Mouse (Mus musculus) adrenal gland, adult 8-10 months (tissue): Measurements from ENCODE around the gene Nipsnap2. TPM values are rescaled to one million over a fixed set of nuclear protein-coding genes. Genes with fewer than 3 reads are reported as not detected.
"Not testable (repeated sequence)": the region's sequence is repeated elsewhere in the genome, so short reads cannot be mapped to it uniquely, and the experiment has no call there.

Source experiments
- DNase-seq: peaks from one replicate; pipeline ENCODE4 v3.0.0; 2022
- total RNA-seq, 4 experiments: library from RNA; stranded (reverse); gene quantifications; 2 replicates each; pipeline ENCODE4 v1.2.4; 2022

Nipsnap2 gene
- total RNA-seq, 4 experiments from 2014 or later = 133 to 158 (median 149) TPM

DNA sequence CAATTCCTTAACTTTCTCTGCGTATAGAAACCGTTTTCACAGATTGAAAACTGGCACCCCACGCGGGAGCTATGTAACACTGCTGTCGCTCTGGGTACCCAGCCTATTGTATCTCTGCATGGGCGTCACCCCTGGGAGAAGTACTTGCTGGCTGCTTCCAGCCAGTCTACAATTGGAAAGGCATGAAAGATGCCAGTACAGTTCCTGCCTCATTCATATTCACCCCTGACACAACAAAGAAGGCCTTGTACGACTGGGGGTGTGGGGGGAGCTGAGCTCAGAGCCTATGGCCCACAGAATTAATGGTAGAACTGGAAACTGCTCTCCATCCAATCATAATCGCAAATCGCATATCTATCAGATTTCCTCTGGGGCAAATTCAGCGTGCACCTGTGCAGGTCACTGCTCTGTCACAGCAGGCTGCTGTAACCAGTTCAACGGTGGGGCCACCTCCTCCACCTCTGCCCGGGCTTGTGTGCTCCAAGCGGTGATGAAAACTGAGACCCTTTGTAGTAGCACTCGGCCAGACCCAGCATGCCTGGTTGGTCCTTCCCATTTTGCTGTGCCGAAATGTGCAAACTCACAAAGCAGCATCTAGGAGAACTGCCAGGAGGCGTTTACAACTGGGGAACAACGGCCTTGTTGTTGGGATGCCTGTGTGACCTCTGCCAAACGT, 37.1 kb downstream of the Nipsnap2 start:
- no peak for DNase-seq

DNA sequence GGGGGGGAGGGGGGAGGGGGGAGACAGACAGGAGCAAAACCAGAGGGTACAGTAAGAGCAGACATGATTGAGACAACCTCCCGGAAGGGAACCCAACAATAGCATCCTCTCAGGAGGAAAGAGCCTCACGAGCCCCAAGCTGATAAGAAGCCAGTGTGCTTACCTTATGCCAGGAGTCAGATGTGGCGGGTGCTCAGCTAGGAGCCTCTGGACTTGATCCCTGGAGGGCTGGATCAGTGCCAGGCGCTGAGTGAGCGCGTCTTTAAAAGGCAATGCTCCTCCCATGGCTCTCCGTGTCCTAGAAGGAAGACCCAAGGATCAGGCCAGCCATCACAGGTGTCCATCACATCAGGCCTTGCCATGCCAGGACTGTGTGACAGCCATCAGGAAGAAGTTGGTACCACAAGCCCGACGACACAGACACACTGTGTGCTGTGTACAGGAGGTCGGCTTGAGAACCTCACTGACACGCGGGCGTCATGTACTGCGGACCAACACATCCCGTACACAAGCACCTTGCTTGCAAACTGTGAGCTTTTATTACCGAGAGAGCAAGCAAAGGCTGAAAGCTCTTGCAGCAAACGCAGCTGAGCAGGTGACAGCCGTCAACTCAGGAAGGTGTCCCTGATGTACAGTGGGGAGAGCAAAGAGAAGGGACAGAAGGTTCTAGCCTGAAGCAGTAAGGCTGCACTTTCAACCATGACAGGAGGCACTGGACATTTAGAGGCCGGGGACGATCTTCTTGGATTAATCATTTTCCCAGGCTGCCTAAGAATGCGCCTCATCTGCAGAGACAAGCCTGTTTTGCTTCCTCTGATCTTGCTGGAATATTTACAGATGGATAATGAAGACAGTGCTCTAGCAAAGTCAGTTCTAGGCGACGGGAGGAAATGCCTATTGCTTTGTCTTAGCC, 45.8 kb downstream of the Nipsnap2 start:
- DNase-seq = no peak

DNA sequence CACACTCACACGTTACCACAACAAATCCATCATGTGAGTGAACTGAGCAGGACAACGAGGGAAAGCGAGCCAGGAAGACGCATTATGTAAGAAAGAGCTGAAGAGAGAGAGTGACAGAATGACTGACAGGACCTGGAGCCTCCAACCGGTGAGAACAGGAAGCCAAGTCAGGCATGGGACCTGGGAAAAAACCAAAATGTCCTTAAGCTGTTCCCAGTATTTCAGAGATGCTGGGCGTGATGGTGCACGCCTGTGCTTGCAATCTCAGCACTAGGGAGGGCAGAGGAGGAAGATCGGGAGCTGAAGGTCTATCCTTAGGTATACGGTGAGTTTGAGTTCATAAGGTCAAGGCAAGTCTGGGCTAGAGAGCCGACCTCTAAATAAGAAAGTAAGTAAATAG, 47.6 kb downstream of the Nipsnap2 start:
- DNase-seq = no peak

DNA sequence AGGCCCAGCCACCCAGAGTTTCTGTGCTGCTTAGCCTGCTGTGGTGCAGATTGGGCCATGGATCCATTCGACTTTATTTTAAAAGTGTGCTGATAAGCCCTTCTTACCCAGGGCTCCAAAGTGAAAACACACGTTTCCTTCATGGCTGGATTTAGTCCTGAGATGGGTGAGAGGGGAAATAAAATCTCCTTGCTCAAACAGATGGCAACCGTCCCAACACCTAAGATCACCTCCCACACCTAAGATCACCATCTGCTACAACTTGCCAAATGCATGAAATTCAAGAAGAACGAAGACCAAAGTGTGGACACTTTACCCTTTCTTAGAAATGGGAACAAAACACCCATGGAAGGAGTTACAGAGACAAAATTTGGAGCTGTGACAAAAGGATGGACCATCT, 48.5 kb downstream of the Nipsnap2 start:
- not testable (repeated sequence) for DNase-seq

DNA sequence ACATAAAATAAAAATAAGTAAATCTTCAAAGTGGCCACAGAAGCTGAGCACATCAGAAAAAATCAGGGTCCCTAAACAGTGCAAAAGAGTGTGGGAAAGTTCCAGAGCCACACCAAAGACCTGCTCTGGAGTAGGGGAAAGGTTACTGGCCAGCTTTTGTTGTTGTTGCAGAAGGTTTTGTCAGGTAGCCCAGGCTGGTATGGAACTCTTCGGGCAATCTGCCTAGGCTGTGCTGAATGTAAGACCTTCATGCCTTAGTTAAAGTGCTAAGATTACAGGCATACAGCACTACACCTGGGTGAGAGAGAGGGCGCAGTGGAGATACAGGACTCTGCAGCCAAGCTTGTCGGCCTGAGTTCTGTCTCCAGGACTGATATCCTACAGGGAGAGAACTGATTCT, 49.8 kb downstream of the Nipsnap2 start:
- DNase-seq = no peak

DNA sequence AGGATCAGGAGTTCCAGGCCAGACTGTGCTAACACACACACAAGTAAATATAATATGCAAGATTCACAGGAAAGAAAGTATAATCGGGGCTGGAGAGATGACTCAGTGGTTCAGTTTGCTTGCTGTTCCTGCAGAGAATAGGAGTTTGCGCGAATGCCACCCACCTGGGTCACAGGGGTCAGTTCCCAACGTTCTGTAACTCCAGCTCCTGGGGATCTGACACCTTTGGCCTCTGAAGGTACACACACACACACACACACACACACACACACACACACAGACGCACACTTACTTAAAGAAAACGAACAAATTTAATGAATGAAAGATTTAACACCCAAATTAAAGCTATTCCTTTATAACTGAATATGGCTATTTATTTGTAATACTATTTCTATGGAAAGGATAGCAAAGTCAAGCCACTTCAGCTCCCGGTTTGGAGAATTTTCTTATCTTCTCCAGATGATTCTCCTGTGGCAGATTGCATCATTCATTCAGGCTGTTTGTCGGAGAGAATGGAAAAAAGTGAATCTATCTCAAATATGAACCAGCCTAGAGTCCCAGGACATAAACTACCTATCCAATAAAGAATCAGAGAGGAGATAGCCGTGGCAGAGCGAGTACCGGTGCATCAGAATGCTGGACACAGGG, 53.6 kb downstream of the Nipsnap2 start:
- no peak for DNase-seq

DNA sequence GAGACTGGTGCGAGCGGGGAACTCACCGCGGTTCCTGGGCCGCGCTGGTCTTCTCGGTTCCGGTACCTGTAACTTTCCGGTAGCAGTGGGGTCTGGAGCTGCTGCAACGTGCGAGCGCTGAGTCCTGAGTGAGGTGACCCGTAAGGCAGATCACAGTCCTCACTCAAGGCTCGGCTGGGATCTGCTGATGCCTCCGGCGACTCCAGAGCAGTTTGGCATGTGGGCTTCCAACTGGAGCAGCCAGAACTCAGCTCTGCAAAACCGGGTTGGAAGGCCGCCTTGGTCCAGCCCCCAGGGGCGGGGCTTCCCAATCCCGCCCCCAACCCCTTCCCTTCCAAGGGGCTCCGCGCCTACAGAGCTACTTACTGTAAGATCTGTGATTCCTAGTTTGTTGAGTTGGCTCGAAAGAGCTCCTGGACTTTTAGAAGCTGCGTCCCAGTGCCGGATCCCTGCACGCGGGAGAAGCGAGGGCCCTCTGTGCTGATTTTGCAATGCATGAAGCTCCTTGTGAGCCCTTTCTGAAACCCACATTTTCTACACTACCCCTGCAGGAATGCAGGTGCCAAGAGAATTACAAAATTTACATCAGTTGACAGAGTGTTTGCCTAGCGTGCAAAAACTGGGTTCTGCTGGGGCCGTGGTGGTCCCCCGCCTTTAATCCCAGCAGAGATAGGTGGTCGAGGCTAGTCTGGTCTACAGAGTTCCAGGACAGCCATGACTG, 54.3 kb downstream of the Nipsnap2 start:
- peak; percentile 68 for DNase-seq

DNA sequence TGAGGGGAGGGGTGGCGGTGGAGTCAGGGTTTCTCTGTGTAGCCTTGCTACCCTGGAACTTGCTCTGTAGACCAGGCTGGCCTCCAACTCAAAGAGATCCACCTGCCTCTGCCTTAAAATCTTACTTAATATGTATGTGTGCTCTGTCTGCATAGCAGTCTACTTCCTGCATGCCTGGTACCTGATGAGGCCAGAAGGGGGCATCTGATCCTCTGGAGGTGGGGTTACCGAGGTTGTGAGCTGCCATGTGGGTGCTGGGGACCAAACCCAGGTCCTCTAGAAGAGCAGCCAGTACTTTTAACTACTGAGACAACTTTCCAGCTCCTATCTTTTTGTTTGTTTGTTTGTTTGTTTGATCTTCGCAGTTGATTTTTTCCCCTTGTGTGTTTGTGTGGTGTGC, 55.3 kb downstream of the Nipsnap2 start:
- DNase-seq = no peak

DNA sequence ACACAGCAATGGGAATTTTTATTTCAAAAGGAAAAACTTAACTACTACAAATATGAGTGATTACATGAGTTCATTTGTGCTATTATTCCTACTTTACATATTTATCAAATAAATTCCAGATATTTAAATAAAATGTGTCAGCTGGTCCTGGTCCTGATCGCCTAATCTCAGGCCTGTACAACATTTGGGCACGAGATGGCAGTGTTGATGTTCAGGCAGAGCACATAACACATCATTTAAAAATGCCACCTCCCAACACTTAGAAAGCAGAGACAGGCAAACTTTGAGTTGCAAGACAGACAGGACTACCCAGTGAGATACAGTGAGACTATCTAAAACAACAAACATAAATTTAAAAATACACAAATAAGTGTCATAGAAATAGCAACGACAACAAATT, 57.3 kb downstream of the Nipsnap2 start:
- DNase-seq = no peak

DNA sequence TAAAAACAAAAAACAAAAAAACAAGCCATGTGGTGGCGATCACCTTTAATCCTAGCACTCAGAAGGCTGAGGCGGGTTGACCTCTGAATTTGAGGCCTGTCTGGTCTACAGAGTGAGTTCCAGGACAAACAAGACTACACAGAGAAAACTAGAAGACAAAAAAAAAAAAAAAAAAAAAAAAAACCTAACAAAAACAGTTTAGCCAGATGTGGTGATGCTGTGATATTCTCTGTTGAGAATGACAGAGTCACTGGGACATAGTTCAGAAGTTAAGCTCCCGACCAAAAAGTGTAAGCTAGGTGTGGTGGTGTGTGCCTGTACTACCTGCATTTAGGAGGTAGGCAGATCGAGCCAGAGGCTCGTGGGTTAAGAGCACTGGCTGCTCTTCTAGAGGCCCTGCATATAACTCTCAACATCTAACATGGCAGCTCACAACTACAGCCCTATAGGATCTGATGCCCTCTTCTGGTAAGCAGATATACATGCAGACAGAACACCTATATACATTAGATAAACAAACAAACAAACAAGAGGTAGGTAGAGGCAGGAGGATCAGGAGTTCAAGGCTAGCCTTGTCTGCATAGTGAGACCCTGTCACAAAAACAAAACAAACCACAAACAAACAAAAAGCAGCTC, 60.5 kb downstream of the Nipsnap2 start:
- DNase-seq = no peak

DNA sequence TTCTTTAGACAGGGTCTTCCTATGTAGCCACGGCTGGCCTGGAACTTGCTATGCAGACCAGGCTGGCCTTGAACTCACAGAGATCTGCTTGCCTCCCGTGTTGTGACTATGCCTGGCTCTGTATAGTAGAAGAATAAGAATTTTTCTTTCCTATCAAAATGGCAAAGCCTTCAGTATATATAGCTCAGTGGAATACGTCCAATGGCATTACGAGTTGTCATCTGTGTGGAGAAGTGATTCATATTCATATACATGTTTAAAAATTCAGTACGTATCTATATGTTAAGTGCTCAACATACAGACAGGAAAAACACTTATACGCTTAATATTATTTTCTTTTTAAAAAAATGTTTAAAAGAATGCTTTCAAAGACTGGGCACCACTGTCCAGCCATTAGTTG, 61.3 kb downstream of the Nipsnap2 start:
- no peak for DNase-seq

DNA sequence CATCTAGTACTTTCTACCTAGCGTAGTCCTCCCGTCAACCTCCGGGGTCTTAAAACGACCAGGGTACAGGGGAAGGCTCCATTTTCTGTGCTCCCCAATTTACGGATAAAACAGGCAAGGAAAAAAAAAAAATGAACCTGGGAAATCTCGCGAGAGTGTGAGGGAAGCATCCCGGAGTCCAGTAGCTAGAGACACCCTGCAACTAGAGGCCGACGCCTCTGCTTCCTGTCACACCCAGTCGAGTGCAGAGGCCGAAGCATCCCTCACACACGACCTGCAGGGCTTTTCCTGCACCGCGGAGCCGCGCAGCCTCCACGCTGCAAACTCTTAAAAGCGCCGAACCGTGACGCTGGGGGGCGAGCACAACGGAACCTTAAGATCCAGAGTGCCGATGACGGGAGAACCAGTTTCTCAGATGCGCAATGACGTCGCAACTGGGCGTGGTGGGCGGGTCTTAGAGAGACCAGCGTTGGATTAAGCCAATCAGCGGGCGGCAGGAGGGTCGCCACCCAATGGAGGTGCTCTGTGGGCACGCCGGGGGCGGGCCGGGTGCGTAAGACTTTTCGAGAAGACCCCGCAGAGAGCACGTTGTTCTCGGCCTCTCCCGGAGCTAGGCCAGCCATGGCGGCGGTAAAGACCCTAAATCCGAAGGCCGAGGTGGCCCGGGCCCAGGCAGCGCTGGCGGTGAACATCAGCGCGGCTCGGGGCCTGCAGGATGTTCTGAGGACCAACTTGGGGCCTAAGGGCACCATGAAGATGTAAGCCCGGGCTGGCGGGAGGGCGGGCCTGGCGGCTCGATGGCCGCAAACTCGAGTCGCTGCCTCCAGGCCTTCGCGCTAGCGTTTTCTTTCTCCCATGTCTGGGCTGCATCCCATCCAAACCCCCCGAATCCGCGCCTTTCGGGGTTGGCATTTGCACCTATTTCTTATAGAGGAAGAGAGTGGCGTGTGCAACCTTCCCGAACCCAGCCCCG, 62.2 kb downstream of the Nipsnap2 start, which contains the start of gene Psph:
Gene Psph (minus strand): TSS at position 632 of the 973 bp plus-strand sequence.
- peak; percentile 95 for DNase-seq

DNA sequence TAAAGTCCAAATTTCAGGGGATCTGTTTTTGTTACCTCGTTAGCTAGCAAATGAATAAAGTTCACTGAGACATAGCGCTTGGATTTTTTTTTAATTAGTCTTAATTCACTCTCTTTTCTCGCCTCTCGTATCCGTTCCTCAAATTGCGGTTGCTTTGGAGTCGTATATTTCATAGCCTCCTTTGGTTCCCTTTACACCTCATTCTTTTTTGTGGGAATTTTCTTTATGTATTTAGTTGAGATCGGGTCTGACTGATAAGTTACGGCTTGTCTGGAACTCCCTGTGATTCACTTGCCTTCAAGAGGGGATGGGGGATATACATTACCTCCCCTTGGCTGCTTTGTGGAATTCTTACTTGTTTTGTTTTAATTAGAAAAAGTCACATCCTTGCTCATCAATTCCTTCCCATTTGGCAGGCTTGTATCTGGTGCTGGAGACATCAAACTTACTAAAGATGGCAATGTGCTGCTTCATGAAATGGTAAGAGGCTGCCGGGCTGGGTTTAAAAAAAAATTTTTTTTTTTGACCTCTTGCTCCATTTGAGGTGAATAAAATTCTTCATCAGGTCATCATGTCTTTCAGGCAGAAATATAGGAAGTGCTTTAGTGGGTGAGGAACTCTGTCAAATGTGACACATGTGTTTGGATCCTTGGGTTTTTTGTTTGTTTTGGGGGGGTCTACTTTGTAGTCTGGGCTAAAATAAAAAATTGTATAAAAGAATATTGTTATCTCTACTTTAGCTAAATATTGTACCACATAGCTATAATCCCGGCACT, 63.1 kb downstream of the Nipsnap2 start:
- no peak for DNase-seq

DNA sequence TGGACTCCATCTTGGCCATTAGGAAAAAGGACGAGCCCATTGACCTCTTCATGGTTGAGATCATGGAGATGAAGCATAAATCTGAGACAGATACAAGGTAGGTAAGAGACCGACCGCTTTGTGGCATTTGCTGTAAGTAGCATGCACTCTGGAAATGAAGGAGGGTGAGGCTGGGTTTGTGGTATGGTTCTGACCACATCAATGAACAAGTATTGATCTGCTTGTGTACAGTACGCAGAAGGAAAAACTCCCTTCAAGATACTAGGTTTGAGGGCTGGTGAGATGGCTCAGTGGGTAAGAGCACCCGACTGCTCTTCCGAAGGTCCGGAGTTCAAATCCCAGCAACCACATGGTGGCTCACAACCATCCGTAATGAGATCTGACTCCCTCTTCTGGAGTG, 65.7 kb downstream of the Nipsnap2 start:
- DNase-seq = not testable (repeated sequence)

Other genes starting within 250 kb of the Nipsnap2 start
- 100 to 1,000 TPM in 1 of 4 experiments, 10 to 100 TPM in 3; 46.9 to 101 (median 65.6) TPM for gene Sfswap, start 223.8 kb upstream of the Nipsnap2 start, total RNA-seq
- gene Mmp17, start 140.9 kb upstream of the Nipsnap2 start, total RNA-seq = 1 to 10 TPM in 3 of 4 experiments, under 1 TPM in 1; 0.70 to 1.7 (median 1.2) TPM
- 1 to 10 TPM; 3.4 to 5.2 (median 4.1) TPM for gene Zfp11, start 55.0 kb upstream of the Nipsnap2 start, total RNA-seq
- gene Sept14, start 16.6 kb upstream of the Nipsnap2 start, total RNA-seq = not detected
- gene Mrps17, start 9.6 kb upstream of the Nipsnap2 start, total RNA-seq = 100 to 1,000 TPM in 1 of 4 experiments, 10 to 100 TPM in 3; 88.6 to 111 (median 90.3) TPM
- 10 to 100 TPM; 19.7 to 25.4 (median 22.5) TPM for gene Psph, start 62.4 kb downstream of the Nipsnap2 start, total RNA-seq
- gene Sumf2, start 121.9 kb downstream of the Nipsnap2 start, total RNA-seq = 10 to 100 TPM; 30.2 to 69.8 (median 54.5) TPM
- gene Chchd2, start 162.4 kb downstream of the Nipsnap2 start, total RNA-seq = 1,000 to 10,000 TPM in 1 of 4 experiments, 100 to 1,000 TPM in 3; 716 to 1,044 (median 882) TPM
- gene Zbed5, start 170.7 kb downstream of the Nipsnap2 start, total RNA-seq = 1 to 10 TPM; 1.5 to 3.3 (median 2.0) TPM
- gene Phkg1, start 173.5 kb downstream of the Nipsnap2 start, total RNA-seq = 1 to 10 TPM in 3 of 4 experiments, under 1 TPM in 1; 0.49 to 2.6 (median 1.1) TPM
- 1 to 10 TPM; 3.3 to 7.2 (median 5.0) TPM for gene Nupr1l, start 183.5 kb downstream of the Nipsnap2 start, total RNA-seq
- 10 to 100 TPM; 29.2 to 38.6 (median 34.6) TPM for gene Vkorc1l1, start 216.9 kb downstream of the Nipsnap2 start, total RNA-seq